Mouse (Mus musculus): ENCODE measurements around the gene Npas1. TPM values are rescaled to one million over a fixed set of nuclear protein-coding genes. Genes with fewer than 3 reads are reported as not detected.

The Npas1 gene
- polyA plus RNA-seq, 1 experiment, result not detected

DNA sequence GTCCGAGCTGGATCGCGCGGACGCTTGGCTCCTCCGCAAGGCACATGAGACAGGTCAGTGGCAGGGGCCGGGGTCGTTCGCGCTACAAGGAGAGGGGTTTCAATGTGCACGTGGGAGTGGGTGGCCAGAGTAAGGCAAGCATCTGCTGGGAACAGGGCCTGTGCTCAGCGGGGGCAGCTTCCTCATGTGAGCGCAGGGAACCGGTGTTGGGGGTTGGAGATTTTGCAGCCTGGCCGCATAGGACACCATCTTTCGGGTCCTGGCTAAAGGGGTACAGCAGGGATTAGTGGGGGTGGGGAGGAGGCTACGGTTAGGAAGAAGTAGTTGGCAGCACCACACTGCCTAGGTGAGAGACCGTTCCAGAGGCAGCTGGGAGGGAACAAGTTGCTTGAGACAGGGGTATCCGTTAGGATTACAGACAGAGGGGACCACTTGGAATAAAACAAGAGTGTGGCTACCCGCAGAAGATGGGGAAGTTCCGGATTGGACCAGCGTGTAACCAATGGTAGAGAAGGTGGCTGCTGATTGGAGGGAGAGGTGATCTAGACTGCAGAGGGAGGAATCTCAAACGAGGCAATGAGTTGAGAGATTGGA is 24.3 kb downstream of the Npas1 start:
- peaks cover 2% of the 10 kb centered on the region; the same call in 1 of the 2 replicates for H3K4me1 ChIP-seq (ENCODE audit: control insufficient read depth, insufficient read depth, low read length)
- peak overlapping the region; percentile 78 for H3K4me3 ChIP-seq (replicated peaks; ENCODE audit: control insufficient read depth, low read depth, low read length)
- WGBS, result under 1% methylated on average over 23 of the region's 23 CpGs
- no peak overlapping the region; the same call in 1 of the 2 replicates for H3K27ac ChIP-seq (ENCODE audit: control insufficient read depth, insufficient read depth, low read depth, low read length, poor library complexity)
- no peak; the same call in 1 of the 2 replicates for TF ChIP-seq POLR2A (IDR thresholded peaks at IDR 0.05; ENCODE audit: borderline replicate concordance, control insufficient read depth, low read depth, low read length)
- no peak for TF ChIP-seq CTCF (IDR thresholded peaks at IDR 0.05; ENCODE audit: control insufficient read depth, insufficient read depth, low read length)

DNA sequence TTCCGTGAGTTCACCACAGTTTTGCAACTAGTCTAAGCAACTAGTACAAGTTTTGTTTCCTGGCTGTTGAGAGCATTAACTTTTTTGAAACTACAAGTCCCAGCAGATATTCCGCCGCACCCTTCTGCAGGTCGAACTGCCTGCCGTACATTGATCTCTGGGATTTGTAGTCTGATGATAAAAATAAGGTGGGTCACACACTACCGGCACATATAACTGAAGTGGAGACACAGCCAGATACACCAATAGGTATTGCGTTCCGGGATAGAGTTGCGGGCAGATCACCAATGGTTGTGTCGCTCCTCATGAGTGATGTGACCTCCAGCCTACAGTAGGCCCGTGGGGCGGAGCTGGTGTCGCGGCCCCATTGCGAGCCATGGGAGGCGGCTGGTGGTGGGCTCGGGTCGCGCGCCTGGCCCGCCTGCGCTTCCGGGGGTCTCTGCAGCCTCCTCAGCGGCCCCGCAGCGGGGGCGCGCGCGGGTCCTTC is 24.9 kb downstream of the Npas1 start, which contains the start of gene Tmem160:
Gene Tmem160 (plus strand): TSS at position 193 of the 487 bp plus-strand sequence.
- WGBS, result 1% methylated on average over 29 of the region's 30 CpGs
- Histone ChIP-seq H3K4me3 (replicated peaks; ENCODE audit: control insufficient read depth, low read depth, low read length) (peak within 1 kb of the TSS; percentile 78), H3K4me1 (ENCODE audit: control insufficient read depth, insufficient read depth, low read length) (peaks cover 2% of the 10 kb centered on the region; the same call in 1 of the 2 replicates), H3K27ac (ENCODE audit: control insufficient read depth, insufficient read depth, low read depth, low read length, poor library complexity) (no peak within 1 kb of the TSS; the same call in 1 of the 2 replicates)
- TF ChIP-seq POLR2A (IDR thresholded peaks at IDR 0.05; ENCODE audit: borderline replicate concordance, control insufficient read depth, low read depth, low read length) (peak; percentile 6; the same call in 1 of the 2 replicates), CTCF (IDR thresholded peaks at IDR 0.05; ENCODE audit: control insufficient read depth, insufficient read depth, low read length) (no peak)

DNA sequence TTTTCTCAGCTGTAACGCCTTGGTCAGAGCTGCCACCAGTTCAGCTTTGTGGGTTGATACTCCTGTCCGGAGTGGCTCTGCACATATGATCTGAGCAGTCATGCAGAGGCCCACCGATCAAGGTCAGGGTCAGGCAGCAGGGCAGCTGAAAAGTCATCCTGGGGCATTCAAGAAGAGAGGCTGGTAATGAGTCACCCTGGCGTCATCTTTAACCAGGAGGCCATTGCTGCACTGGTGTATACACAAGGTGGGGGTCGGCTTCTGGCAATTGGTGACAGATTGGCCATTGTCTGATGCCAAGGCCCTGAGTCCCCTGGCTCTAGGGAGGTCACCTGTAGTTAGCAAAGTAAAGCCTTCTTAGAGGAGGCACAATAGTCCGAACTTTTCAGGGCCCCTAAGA is 25.9 kb downstream of the Npas1 start:
- 86% methylated on average over 6 of the region's 6 CpGs for WGBS
- no peak for TF ChIP-seq CTCF (IDR thresholded peaks at IDR 0.05; ENCODE audit: control insufficient read depth, insufficient read depth, low read length)
- TF ChIP-seq POLR2A (IDR thresholded peaks at IDR 0.05; ENCODE audit: borderline replicate concordance, control insufficient read depth, low read depth, low read length), result no peak
- H3K27ac ChIP-seq (ENCODE audit: control insufficient read depth, insufficient read depth, low read depth, low read length, poor library complexity), result no peak overlapping the region
- H3K4me1 ChIP-seq (ENCODE audit: control insufficient read depth, insufficient read depth, low read length), result peaks cover 2% of the 10 kb centered on the region; the same call in 1 of the 2 replicates
- H3K4me3 ChIP-seq (replicated peaks; ENCODE audit: control insufficient read depth, low read depth, low read length), result no peak overlapping the region

DNA sequence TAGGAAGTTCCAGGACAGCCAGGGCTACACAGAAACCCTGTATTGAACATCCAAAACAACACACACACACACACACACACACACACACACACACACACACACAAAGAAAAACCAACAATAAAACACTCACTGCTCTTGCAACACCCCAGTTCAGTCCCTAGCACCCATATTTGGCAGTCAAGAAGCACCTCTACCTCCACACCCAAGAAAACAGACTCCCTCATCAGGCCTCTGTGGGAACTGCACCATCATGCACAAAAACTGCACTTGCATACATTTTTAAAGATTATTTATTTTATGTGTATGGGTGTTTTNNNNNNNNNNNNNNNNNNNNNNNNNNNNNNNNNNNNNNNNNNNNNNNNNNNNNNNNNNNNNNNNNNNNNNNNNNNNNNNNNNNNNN is 36.3 kb downstream of the Npas1 start:
- H3K4me1 ChIP-seq (ENCODE audit: control insufficient read depth, insufficient read depth, low read length), result no peaks in the 10 kb centered on the region
- no peak overlapping the region for H3K27ac ChIP-seq (ENCODE audit: control insufficient read depth, insufficient read depth, low read depth, low read length, poor library complexity)
- no peak overlapping the region for H3K4me3 ChIP-seq (replicated peaks; ENCODE audit: control insufficient read depth, low read depth, low read length)
- TF ChIP-seq CTCF (IDR thresholded peaks at IDR 0.05; ENCODE audit: control insufficient read depth, insufficient read depth, low read length), result peak; percentile 13; the same call in 1 of the 2 replicates
- no peak for TF ChIP-seq POLR2A (IDR thresholded peaks at IDR 0.05; ENCODE audit: borderline replicate concordance, control insufficient read depth, low read depth, low read length)

DNA sequence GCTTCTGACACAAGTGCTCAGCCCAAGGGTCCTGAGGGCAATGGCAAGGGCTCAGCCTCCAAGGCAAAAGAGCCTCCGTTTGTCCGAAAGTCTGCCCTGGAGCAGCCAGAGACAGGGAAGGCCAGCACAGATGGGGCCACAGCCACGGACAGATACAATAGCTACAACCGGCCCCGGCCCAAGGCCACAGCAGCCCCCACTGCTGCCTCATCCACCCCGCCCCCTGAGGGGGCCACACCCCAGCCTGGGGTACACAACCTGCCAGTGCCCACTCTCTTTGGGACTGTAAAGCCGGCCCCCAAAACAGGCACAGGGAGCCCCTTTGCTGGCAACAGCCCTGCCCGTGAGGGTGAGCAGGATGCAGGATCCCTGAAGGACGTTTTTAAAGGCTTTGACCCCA is 42.4 kb downstream of the Npas1 start:
- H3K4me1 ChIP-seq (ENCODE audit: control insufficient read depth, insufficient read depth, low read length), result no peaks in the 10 kb centered on the region
- WGBS, result 90% methylated on average over 9 of the region's 9 CpGs
- H3K27ac ChIP-seq (ENCODE audit: control insufficient read depth, insufficient read depth, low read depth, low read length, poor library complexity), result no peak overlapping the region
- TF ChIP-seq CTCF (IDR thresholded peaks at IDR 0.05; ENCODE audit: control insufficient read depth, insufficient read depth, low read length) (no peak), POLR2A (IDR thresholded peaks at IDR 0.05; ENCODE audit: borderline replicate concordance, control insufficient read depth, low read depth, low read length) (no peak)
- H3K4me3 ChIP-seq (replicated peaks; ENCODE audit: control insufficient read depth, low read depth, low read length), result no peak overlapping the region

DNA sequence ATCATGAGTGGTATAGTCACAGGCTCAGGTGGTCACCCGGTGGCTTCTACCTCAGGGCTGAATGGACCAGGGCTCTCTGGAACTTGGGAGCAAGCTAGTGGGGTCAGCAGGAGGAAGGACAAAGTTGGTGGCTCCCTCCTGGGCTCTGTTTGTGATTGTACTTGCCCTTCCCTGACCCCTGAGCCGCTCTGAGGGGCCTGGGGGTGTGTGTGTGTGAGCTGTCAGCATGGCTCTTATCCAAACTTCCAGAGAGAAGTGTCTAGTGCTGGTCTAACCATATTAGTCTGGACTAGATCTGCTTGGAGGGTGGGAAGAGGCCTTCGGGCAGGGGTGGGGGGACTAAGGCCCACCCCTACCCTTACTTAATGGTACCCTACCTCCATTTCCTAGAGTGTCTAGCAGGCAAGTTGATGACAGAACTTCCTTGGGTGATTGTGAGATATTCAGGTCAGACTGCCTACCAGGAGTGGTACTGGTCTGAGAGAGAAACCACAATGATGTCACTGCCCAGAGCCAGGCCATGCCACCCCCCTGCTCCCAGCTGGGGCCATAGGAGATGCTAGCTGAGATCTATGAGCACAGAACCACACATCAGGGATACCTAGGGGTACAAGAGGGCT is 44.1 kb downstream of the Npas1 start:
- Histone ChIP-seq H3K27ac (ENCODE audit: control insufficient read depth, insufficient read depth, low read depth, low read length, poor library complexity) (no peak overlapping the region), H3K4me3 (replicated peaks; ENCODE audit: control insufficient read depth, low read depth, low read length) (no peak overlapping the region), H3K4me1 (ENCODE audit: control insufficient read depth, insufficient read depth, low read length) (no peaks in the 10 kb centered on the region)
- TF ChIP-seq CTCF (IDR thresholded peaks at IDR 0.05; ENCODE audit: control insufficient read depth, insufficient read depth, low read length) (no peak), POLR2A (IDR thresholded peaks at IDR 0.05; ENCODE audit: borderline replicate concordance, control insufficient read depth, low read depth, low read length) (no peak)
- WGBS, result 86% methylated on average over 3 of the region's 3 CpGs

DNA sequence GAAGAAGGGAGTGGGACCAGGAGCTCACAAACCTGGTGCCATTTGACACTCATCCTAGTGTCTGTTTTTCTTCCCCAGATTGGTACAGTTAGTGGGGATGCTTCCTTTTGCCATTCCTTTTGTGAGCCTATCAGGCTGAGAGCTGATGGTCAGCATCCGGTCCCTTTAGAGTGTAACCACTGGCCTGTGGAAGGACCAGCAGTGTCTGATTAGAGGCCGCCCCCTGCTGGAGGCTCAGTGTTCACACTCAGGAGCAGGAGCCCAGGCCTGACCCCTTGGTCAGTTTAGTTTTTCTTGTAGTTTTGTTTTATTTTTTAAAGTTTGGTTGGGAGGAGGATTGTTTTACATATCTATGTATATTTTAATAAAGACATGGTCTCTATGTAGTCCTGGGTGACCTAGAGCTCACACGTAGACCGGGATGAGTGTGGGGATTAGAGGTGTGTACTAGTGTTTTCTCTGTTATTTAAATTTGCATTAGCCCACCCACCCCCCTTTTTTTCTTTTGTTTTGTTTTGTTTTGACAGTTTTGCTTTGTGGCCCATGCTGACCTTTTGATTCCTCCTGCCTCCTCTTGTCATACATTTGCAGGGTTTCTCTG is 51.3 kb downstream of the Npas1 start:
- TF ChIP-seq CTCF (IDR thresholded peaks at IDR 0.05; ENCODE audit: control insufficient read depth, insufficient read depth, low read length) (peak; percentile 94), POLR2A (IDR thresholded peaks at IDR 0.05; ENCODE audit: borderline replicate concordance, control insufficient read depth, low read depth, low read length) (no peak)
- H3K27ac ChIP-seq (ENCODE audit: control insufficient read depth, insufficient read depth, low read depth, low read length, poor library complexity), result no peak overlapping the region
- no peaks in the 10 kb centered on the region for H3K4me1 ChIP-seq (ENCODE audit: control insufficient read depth, insufficient read depth, low read length)
- WGBS, result 59% methylated on average over 4 of the region's 4 CpGs
- no peak overlapping the region for H3K4me3 ChIP-seq (replicated peaks; ENCODE audit: control insufficient read depth, low read depth, low read length)

DNA sequence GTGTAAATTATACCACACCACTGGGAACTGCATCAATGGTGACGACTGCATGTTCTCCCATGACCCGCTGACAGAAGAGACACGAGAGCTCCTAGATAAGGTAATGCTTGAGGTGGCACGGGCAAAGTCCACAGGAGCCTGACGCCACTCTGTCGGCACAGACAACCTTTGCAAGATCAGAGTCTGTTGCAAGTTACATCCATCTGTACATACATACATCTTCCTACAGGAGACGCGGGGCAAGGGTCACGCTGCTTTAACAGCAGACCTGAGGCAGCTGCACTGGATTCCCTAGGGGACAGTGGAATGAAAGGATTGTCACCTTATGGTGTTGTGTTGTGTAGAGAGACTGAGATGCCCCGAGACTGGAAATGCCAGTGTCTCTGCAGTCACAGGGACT is 51.8 kb downstream of the Npas1 start:
- H3K27ac ChIP-seq (ENCODE audit: control insufficient read depth, insufficient read depth, low read depth, low read length, poor library complexity), result no peak overlapping the region
- TF ChIP-seq POLR2A (IDR thresholded peaks at IDR 0.05; ENCODE audit: borderline replicate concordance, control insufficient read depth, low read depth, low read length) (no peak), CTCF (IDR thresholded peaks at IDR 0.05; ENCODE audit: control insufficient read depth, insufficient read depth, low read length) (no peak)
- no peak overlapping the region for H3K4me3 ChIP-seq (replicated peaks; ENCODE audit: control insufficient read depth, low read depth, low read length)
- H3K4me1 ChIP-seq (ENCODE audit: control insufficient read depth, insufficient read depth, low read length), result no peaks in the 10 kb centered on the region
- 89% methylated on average over 10 of the region's 10 CpGs for WGBS
